Mouse (Mus musculus) thymus, adult 2 months (tissue): ENCODE measurements around the gene E030018B13Rik.

ENCODE experiments used
- CTCF ChIP-seq: fragments of 200-500 bp; IDR thresholded peaks from 2 replicates; pipeline ENCODE4 v1.5.1; 2012; ENCODE audit warnings: mild to moderate bottlenecking, control low read depth, low read length, moderate library complexity, borderline replicate concordance; ENCODE audit not compliant: control insufficient read depth, poor library complexity, insufficient read depth; ENCODE audit errors: extremely low read depth
- POLR2A ChIP-seq: fragments of 200-500 bp; IDR thresholded peaks from 2 replicates; pipeline ENCODE4 v1.6.1; 2012; ENCODE audit warnings: mild to moderate bottlenecking, low read length, control low read depth, moderate library complexity; ENCODE audit not compliant: control insufficient read depth, poor library complexity, insufficient read depth; ENCODE audit errors: extremely low read depth

DNA sequence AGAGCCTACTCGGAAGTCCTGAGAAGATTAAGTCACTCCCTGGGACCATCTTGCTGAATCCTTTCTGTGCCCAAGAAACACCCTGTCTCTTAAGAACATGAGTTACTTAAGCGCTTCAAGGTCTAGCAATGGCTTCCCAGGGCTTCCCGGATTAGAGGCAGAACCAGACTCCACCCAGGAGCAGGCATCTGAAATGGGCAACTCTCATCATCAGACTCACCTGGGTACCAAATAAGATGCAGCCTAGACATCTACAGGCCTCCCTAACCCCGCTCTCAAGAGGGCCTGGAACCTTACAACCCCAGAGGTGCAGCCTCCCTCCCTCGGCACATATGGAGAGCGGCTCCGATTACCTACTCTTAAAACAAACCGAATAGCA, 19.1 kb downstream of the E030018B13Rik start:
- no peak for TF ChIP-seq POLR2A
- TF ChIP-seq CTCF, result no peak
